In the genomic region with DNA sequence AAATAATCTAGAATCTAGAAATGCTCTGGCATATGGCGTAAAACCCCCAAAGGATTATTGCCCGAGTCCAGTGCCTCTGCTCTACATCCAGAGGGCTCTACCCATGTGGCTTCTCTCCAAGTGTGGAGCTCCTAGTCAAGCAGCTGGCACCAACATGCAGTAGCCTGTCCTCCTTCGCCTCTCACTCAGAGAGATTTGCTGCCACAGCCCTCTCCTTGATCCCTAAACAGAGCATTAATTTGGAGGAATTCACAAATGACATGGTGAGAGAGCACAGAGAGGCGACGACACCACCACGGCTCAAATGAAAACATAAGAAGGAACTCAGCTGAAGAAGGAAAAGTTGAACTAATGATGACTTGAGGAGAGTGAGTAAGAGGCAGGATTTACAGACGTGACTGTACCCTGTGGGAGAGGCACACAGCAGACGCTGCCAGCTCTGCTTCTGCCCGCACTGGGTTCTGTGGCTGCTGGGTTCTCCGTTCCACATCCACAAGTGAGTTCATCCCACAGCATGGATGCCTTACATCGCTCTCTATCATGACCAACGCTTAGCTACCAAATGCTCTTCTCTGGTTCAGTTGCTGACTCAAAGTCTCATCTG, we compare ENCODE assay signal across 24 mouse cellular contexts.
A peak's percentile ranks its signal among the peaks of the same experiment; 100 is the strongest.
DNase-seq lines count a peak whose midpoint lies in the region; ATAC-seq and TF ChIP-seq lines count a peak whose summit lies in the region.
"Had no signal": no experiment of that assay in that cellular context is flagged by ENCODE, and none has a peak within 500 bp of the region (broad histone marks: within the 10 kb centered on the region; RNA-seq: fewer than 3 reads in every experiment).

No protein-coding gene starts in this region.

- H3K4me1 ChIP-seq in embryonic facial prominence, embryonic 14.5 days (ENCODE audit: control insufficient read depth, insufficient read depth, low read length): peaks cover 3% of the 10 kb centered on the region; the same call in 1 of the 2 replicates
- no peaks in the 10 kb centered on the region for H3K4me1 ChIP-seq in embryonic facial prominence, embryonic 10.5 days
- no peaks in the 10 kb centered on the region for H3K4me1 ChIP-seq in kidney, postnatal 0 days (replicated peaks; ENCODE audit: insufficient read depth, low read length)
- no peaks in the 10 kb centered on the region for H3K4me1 ChIP-seq in stomach, embryonic 16.5 days (ENCODE audit: control insufficient read depth, insufficient read depth, low read length)
- no peaks in the 10 kb centered on the region for H3K4me1 ChIP-seq in stomach, postnatal 0 days (replicated peaks; ENCODE audit: control insufficient read depth, insufficient read depth)
- H3K4me1 ChIP-seq: hindbrain, embryonic 13.5 days; liver, embryonic 12.5 days; neural tube, embryonic 15.5 days had no signal

- no peak for TF ChIP-seq EP300 in stomach, postnatal 0 days (optimal IDR thresholded peaks at IDR 0.05)

- H3K36me3 ChIP-seq in embryonic facial prominence, embryonic 14.5 days (ENCODE audit: control insufficient read depth, insufficient read depth, low read length): no peaks in the 10 kb centered on the region
- H3K36me3 ChIP-seq in embryonic facial prominence, embryonic 10.5 days (replicated peaks): no peaks in the 10 kb centered on the region
- H3K36me3 ChIP-seq in kidney, postnatal 0 days (ENCODE audit: insufficient read depth, low read length): no peaks in the 10 kb centered on the region
- H3K36me3 ChIP-seq in stomach, embryonic 16.5 days (ENCODE audit: control insufficient read depth, insufficient read depth, low read length): no peaks in the 10 kb centered on the region
- no peaks in the 10 kb centered on the region for H3K36me3 ChIP-seq in stomach, postnatal 0 days (ENCODE audit: control insufficient read depth, insufficient read depth, low read length)
- H3K36me3 ChIP-seq: G1E; hindbrain, embryonic 13.5 days; limb, embryonic 13.5 days; liver, embryonic 12.5 days; neural tube, embryonic 15.5 days had no signal

- H3K27me3 ChIP-seq in embryonic facial prominence, embryonic 14.5 days (replicated peaks; ENCODE audit: control insufficient read depth, insufficient read depth, low read length): no peaks in the 10 kb centered on the region
- no peaks in the 10 kb centered on the region for H3K27me3 ChIP-seq in embryonic facial prominence, embryonic 10.5 days (replicated peaks; ENCODE audit: low read depth, poor library complexity, severe bottlenecking)
- no peaks in the 10 kb centered on the region for H3K27me3 ChIP-seq in kidney, postnatal 0 days (ENCODE audit: insufficient read depth, low read length)
- no peaks in the 10 kb centered on the region for H3K27me3 ChIP-seq in stomach, embryonic 16.5 days (ENCODE audit: control insufficient read depth, insufficient read depth, low read length)
- no peaks in the 10 kb centered on the region for H3K27me3 ChIP-seq in stomach, postnatal 0 days (ENCODE audit: control insufficient read depth, insufficient read depth, low read length)
- H3K27me3 ChIP-seq: CH12.LX; hindbrain, embryonic 13.5 days; limb, embryonic 13.5 days; liver, embryonic 12.5 days; neural tube, embryonic 15.5 days had no signal

- no peak overlapping the region for H3K4me3 ChIP-seq in embryonic facial prominence, embryonic 14.5 days (ENCODE audit: low read depth, low read length)
- no peak overlapping the region for H3K4me3 ChIP-seq in embryonic facial prominence, embryonic 10.5 days
- no peak overlapping the region for H3K4me3 ChIP-seq in kidney, postnatal 0 days (replicated peaks; ENCODE audit: low read depth, low read length)
- no peak overlapping the region for H3K4me3 ChIP-seq in stomach, embryonic 16.5 days (replicated peaks; ENCODE audit: low read length)
- no peak overlapping the region for H3K4me3 ChIP-seq in stomach, postnatal 0 days (ENCODE audit: low read depth, low read length)
- H3K4me3 ChIP-seq: hindbrain, embryonic 13.5 days; limb, embryonic 13.5 days; liver, embryonic 12.5 days; neural tube, embryonic 15.5 days had no signal

- H3K27ac ChIP-seq in embryonic facial prominence, embryonic 14.5 days (replicated peaks; ENCODE audit: low read depth, low read length): no peak overlapping the region
- H3K27ac ChIP-seq in embryonic facial prominence, embryonic 10.5 days (replicated peaks): no peak overlapping the region
- no peak overlapping the region for H3K27ac ChIP-seq in kidney, postnatal 0 days
- peak overlapping the region; percentile 29; the same call in 1 of the 2 replicates for H3K27ac ChIP-seq in stomach, embryonic 16.5 days (ENCODE audit: low read length)
- H3K27ac ChIP-seq in stomach, postnatal 0 days (replicated peaks): no peak overlapping the region
- H3K27ac ChIP-seq: hindbrain, embryonic 13.5 days; limb, embryonic 13.5 days; liver, embryonic 12.5 days; neural tube, embryonic 15.5 days had no signal

- no peak for TF ChIP-seq CTCF in kidney, postnatal 0 days (IDR thresholded peaks at IDR 0.05; ENCODE audit: low read depth)
- TF ChIP-seq CTCF in stomach, postnatal 0 days (IDR thresholded peaks at IDR 0.05; ENCODE audit: low read depth): no peak

- ATAC-seq in embryonic facial prominence, embryonic 14.5 days (ENCODE audit: low read depth): peak; percentile 22; the same call in 1 of the 2 replicates
- ATAC-seq in kidney, postnatal 0 days (replicated peaks; ENCODE audit: low FRiP score, low read depth): no peak
- ATAC-seq in stomach, embryonic 16.5 days (ENCODE audit: insufficient read depth, low FRiP score): no peak
- no peak for ATAC-seq in stomach, postnatal 0 days (ENCODE audit: low FRiP score, low TSS enrichment)
- ATAC-seq: forebrain, postnatal 0 days; inflammation-experienced regulatory T-cells, adult 6 months; liver, embryonic 12.5 days had no signal

- no peaks in the 10 kb centered on the region for H3K9me3 ChIP-seq in embryonic facial prominence, embryonic 14.5 days (ENCODE audit: control insufficient read depth, low read length)
- no peaks in the 10 kb centered on the region for H3K9me3 ChIP-seq in embryonic facial prominence, embryonic 10.5 days
- H3K9me3 ChIP-seq in kidney, postnatal 0 days (replicated peaks; ENCODE audit: low read length): no peaks in the 10 kb centered on the region
- H3K9me3 ChIP-seq in stomach, embryonic 16.5 days (replicated peaks; ENCODE audit: control insufficient read depth, low read length): no peaks in the 10 kb centered on the region
- no peaks in the 10 kb centered on the region for H3K9me3 ChIP-seq in stomach, postnatal 0 days (ENCODE audit: control insufficient read depth, low read length)
- H3K9me3 ChIP-seq: G1E; hindbrain, embryonic 13.5 days; limb, embryonic 13.5 days; liver, embryonic 12.5 days; neural tube, embryonic 15.5 days had no signal

- no peak overlapping the region for H3K9ac ChIP-seq in embryonic facial prominence, embryonic 14.5 days (ENCODE audit: low read depth, low read length)
- H3K9ac ChIP-seq in kidney, postnatal 0 days (ENCODE audit: low read depth, low read length): no peak overlapping the region
- H3K9ac ChIP-seq in stomach, embryonic 16.5 days (ENCODE audit: low read length): no peak overlapping the region
- H3K9ac ChIP-seq in stomach, postnatal 0 days (ENCODE audit: low read length): no peak overlapping the region
- H3K9ac ChIP-seq: forebrain, postnatal 0 days; hindbrain, embryonic 13.5 days; limb, embryonic 13.5 days; liver, embryonic 12.5 days; neural tube, embryonic 15.5 days had no signal

- peak; percentile 40 for DNase-seq in embryonic facial prominence, embryonic 14.5 days (ENCODE audit: low spot score)
- DNase-seq in embryonic facial prominence, embryonic 10.5 days (ENCODE audit: low spot score): no peak
- peak; percentile 64 for DNase-seq in kidney, postnatal 0 days (ENCODE audit: low spot score)
- DNase-seq in kidney, postnatal 14 days: no peak
- DNase-seq in stomach, postnatal 0 days (ENCODE audit: low spot score): no peak
- DNase-seq in spleen, postnatal 10 days (ENCODE audit: low spot score in 2 of 2): no peak
- DNase-seq: B cell, adult 2 months; cerebellum, adult 11 months; cerebellum, postnatal 25 days; embryo, embryonic 11 days; forebrain, postnatal 0 days; kidney, adult 8-10 months; layer of hippocampus, postnatal 36 days; lung, adult 18-20 months; right cerebral cortex, adult 18-20 months had no signal

- no peak overlapping the region for H3K4me2 ChIP-seq in embryonic facial prominence, embryonic 14.5 days (ENCODE audit: low read depth, low read length)
- no peak overlapping the region for H3K4me2 ChIP-seq in kidney, postnatal 0 days (ENCODE audit: low read length)
- H3K4me2 ChIP-seq in stomach, embryonic 16.5 days (ENCODE audit: low read depth, low read length): no peak overlapping the region
- no peak overlapping the region for H3K4me2 ChIP-seq in stomach, postnatal 0 days (replicated peaks; ENCODE audit: low read depth)
- H3K4me2 ChIP-seq: hindbrain, embryonic 13.5 days; limb, embryonic 13.5 days; liver, embryonic 12.5 days; midbrain, embryonic 11.5 days; neural tube, embryonic 15.5 days had no signal

- 67% methylated on average over 12 of the region's 12 CpGs for WGBS in embryonic facial prominence, embryonic 14.5 days
- WGBS in embryonic facial prominence, embryonic 10.5 days: 86% methylated on average over 12 of the region's 12 CpGs
- WGBS in kidney, postnatal 0 days: 53% methylated on average over 12 of the region's 12 CpGs
- WGBS in stomach, embryonic 16.5 days: 76% methylated on average over 12 of the region's 12 CpGs
- WGBS in stomach, postnatal 0 days: 60% methylated on average over 12 of the region's 12 CpGs

Comparison
In these comparisons a context has a peak if more than half of its experiments do, and no peak if none do; other contexts are left out.
1. DNase-seq: peak in embryonic facial prominence, embryonic 14.5 days (single experiment) and kidney, postnatal 0 days (single experiment); none in embryonic facial prominence, embryonic 10.5 days (single experiment), kidney, postnatal 14 days (single experiment), stomach, postnatal 0 days (single experiment) and spleen, postnatal 10 days (0 of 2).